Mouse (Mus musculus): ENCODE results near the gene Tmem164. TPM values are rescaled to one million over a fixed set of nuclear protein-coding genes. Genes with fewer than 3 reads are reported as not detected.

The Tmem164 gene
- total RNA-seq, 1 experiment from 2014 or later, result 45.8 TPM

DNA sequence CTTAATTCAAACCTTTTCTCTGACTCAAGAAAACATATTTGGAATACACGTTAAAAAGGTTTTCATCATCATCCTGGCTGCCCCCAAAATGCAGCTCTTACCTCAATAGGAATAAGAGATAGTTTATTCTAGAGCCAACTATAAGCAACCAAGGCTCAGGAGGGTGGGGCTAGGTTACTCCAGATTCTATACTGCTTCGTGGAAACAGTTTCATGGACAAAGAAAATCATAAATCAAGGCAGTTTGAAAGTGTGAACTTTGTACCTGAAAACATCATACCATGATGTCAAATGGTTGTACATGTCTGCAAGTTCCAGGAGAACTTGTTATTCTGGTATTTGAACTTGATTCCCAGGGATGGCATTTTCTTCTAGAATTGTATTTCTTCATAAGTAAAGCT, 48.3 kb downstream of the Tmem164 start:
- ATAC-seq (replicated peaks; ENCODE audit: low read depth, poor library complexity, severe bottlenecking), result no peak

- ATAC-seq (replicated peaks; ENCODE audit: low read depth, poor library complexity, severe bottlenecking), result peak; percentile 83
These were observed 55.9 kb downstream of the Tmem164 start for GRCm38 (mm10) chrX:142737099-142737498.

DNA sequence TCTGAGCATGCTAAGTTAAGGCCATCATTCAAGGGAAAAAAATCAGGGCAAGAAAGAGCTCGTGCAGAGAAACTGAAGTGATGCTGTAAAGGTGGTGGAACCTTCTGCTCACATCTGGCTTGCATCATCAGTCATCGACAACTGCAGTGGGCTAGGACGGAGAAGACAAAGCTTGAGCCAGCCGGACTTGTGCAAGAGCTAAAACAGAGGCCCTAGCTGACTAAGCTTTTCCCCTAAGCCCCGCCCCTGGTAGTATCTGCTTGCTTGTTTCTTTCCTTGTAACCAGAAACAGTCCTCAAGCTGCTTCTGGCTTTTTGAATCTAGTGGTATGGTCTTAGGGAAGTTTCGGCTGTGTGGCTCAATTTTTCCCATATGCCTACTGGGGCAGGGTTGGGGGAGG, 56.5 kb downstream of the Tmem164 start:
- ATAC-seq (replicated peaks; ENCODE audit: low read depth, poor library complexity, severe bottlenecking), result peak; percentile 83

DNA sequence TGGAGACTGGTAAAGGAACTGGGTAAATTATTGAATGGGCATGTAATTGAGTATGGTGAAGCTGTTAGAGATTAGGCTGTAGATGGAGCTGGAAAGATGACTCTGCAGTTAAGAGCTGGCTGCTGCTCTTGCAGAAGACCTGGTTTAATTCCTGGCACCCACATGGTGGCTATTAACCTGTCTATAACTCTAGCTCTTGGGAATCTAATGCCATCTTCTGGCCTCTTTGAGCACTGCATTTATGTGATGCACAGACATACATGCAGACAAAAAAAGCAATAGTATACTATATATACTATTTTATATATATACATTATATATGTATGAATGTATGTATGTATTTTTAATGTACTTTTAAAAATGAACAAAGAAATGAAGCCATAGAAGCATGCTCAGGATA, 66.2 kb downstream of the Tmem164 start:
- ATAC-seq (replicated peaks; ENCODE audit: low read depth, poor library complexity, severe bottlenecking), result no peak

- no peak for ATAC-seq (replicated peaks; ENCODE audit: low read depth, poor library complexity, severe bottlenecking)
These were observed 67.4 kb downstream of the Tmem164 start for GRCm38 (mm10) chrX:142748574-142748973.

- no peak for ATAC-seq (replicated peaks; ENCODE audit: low read depth, poor library complexity, severe bottlenecking)
These were observed 69.6 kb downstream of the Tmem164 start for GRCm38 (mm10) chrX:142750775-142751174.

- ATAC-seq (replicated peaks; ENCODE audit: low read depth, poor library complexity, severe bottlenecking), result no peak
These were observed 74.3 kb downstream of the Tmem164 start for GRCm38 (mm10) chrX:142755542-142755941.

DNA sequence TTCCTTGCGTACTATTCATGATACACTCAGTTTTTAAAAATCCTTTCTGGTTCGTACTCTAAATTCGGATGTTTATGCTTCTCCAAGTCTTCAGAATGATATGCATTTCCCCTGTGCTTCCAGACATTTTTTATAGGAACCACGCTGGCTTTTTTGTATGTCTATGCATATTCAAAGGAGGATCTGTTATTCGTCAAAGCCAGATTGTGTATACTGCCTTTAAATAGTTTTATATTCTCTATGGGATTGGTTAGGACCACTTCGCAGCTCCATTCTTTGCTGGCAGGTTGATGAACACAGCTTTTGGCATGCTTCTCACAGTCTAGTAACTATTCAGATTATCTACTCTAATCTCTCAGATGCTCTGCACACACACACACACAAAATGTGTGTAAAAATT, 79.2 kb downstream of the Tmem164 start:
- ATAC-seq (replicated peaks; ENCODE audit: low read depth, poor library complexity, severe bottlenecking), result no peak

GRCm38 (mm10) chrX:142763337-142763736, 82.1 kb downstream of the Tmem164 start:
- ATAC-seq (replicated peaks; ENCODE audit: low read depth, poor library complexity, severe bottlenecking), result no peak

DNA sequence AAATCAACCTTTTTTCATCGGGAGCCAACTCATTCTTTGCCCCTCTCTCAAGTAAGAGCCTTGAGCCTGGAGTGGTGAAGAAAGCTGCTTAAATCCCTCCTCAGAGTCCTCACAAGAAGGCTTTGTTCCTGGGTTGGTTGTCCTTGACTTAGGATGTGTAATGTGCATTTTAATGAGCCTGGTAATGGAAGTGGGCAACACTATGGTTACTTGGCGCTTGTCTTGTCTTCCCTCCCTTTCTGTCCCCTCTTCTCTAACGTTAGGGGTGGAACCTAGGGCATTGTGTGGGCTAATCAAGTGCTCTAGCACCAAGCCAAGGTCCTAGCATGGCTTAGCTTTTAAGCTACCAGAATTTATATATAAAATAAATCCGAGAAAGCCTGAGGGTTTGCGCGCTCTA, 88.5 kb downstream of the Tmem164 start:
- ATAC-seq (replicated peaks; ENCODE audit: low read depth, poor library complexity, severe bottlenecking), result no peak

DNA sequence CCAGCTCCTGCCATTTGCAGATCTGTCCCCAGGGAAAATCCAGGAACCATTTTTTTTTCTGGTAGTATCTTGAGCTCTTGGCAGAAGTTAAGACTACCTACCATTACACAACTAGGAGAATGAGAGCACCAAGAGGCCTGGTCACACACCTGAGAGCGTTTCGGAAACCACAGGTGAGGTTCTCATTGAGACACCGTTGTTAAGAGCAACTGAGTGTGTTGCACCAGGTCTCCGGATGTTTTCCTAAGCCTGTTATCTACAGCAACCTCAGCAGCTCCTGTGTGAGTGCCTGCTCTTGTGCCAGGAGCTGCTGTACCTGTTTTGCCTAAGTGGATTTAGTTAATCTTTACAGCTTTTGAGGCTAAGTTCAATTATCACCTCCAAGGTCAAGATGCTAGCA, 92.5 kb downstream of the Tmem164 start:
- no peak for ATAC-seq (replicated peaks; ENCODE audit: low read depth, poor library complexity, severe bottlenecking)

DNA sequence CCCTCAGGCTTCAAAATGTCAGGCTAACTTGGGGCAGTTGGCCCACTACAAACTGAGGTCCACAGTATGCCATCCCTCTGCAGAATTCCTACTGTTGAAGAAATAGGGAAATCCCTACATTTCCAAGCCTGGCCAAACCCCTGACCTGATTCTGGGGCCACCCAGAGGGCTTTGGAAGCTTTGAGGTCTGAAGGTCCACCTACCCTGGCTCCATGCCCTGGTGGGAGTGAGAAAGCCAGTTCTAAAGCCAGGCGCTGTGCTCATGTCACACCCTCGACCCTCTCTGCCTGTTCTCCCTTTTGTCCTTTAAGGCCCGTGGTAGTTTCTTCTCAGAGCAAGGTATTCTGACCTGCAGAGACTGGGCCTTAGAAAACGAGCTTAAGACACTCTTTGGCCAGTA, 94.9 kb downstream of the Tmem164 start:
- no peak for ATAC-seq (replicated peaks; ENCODE audit: low read depth, poor library complexity, severe bottlenecking)

GRCm38 (mm10) chrX:142778638-142779037, 97.4 kb downstream of the Tmem164 start:
- ATAC-seq (replicated peaks; ENCODE audit: low read depth, poor library complexity, severe bottlenecking), result peak; percentile 98

GRCm38 (mm10) chrX:142786160-142787052, 105.2 kb downstream of the Tmem164 start:
- no peak for ATAC-seq (replicated peaks; ENCODE audit: low read depth, poor library complexity, severe bottlenecking)

DNA sequence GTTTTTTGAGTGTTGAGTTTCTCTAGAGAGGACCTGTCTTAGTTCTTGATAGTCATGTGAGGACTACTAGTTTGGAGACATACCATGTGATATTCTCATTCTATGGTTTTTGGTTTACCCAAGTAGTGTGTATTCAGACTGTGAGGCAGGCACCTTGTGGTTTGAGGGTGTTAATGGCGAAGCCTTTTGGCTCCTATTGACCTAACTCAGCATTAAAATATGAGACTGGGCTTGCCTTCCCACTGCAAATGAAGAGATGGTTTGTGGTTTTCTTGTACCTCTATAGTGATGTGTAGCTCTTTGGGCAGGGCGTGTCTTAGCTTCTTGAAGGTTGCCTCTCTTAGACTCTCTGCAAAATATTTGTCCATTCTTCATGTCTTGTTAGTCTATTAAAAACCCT, 111.0 kb downstream of the Tmem164 start:
- ATAC-seq (replicated peaks; ENCODE audit: low read depth, poor library complexity, severe bottlenecking), result no peak

GRCm38 (mm10) chrX:142794069-142794610, 112.9 kb downstream of the Tmem164 start:
- no peak for ATAC-seq (replicated peaks; ENCODE audit: low read depth, poor library complexity, severe bottlenecking)

DNA sequence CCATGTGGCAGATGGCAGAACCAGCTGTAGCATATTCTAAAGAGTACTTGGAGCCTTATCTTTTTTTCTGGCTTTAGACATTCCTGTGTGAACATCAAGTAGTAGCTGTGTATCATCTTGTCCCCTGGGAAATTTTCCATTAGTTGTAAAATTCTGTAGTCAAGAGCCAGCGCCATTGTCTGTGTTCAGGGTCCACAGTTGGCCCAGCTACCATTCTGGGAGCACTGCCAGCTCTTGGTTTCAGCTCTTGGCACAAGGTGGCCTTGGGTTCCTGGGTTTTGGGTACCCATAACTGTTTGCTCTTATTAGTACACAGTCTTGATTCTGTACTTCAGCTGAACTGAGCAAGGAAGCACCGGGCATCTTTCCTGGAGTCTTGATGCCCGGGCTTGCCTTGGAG, 123.4 kb downstream of the Tmem164 start:
- ATAC-seq (replicated peaks; ENCODE audit: low read depth, poor library complexity, severe bottlenecking), result no peak

DNA sequence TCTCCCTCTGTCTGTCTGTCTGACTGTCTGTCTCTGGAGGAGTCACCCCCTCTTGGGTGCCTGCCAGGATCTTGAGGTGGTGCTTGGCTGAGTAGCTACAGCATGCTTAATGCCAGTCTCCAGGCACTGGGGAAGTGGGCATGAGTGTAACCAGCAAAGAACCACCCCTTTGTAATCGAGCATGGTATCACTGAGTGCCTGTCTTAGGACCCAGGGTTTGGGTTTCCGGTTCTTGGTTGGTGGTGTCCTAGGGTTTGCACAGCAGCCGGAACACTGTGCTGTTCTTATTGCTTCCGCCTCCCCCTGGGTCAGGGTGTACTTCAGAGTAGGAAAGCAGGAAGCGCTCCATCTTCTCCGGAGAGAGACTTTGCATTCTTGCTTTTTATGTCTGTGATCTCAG, 124.9 kb downstream of the Tmem164 start:
- ATAC-seq (replicated peaks; ENCODE audit: low read depth, poor library complexity, severe bottlenecking), result peak; percentile 84

DNA sequence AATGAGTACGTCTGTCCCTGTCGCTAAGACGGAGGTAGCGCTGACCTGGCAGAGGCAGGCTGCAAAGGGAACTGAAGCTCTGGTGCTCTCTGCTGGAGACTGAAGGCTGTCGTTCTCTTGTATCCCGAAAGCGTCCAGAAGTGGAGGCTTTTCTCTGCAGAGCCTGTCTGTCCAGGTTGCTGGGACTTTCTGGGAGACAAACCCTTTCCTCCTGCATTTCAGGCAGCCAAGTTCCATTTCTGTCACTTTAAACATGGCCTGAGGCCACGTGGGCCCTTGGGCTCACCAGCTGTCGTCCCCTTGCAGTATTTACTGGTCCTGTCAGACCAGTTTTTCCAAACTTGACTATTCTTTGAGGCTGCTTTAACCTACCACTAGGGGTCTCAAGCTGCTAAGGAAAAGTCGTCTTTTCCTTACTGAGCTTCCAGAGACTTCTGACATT, 125.4 kb downstream of the Tmem164 start:
- no peak for ATAC-seq (replicated peaks; ENCODE audit: low read depth, poor library complexity, severe bottlenecking)

DNA sequence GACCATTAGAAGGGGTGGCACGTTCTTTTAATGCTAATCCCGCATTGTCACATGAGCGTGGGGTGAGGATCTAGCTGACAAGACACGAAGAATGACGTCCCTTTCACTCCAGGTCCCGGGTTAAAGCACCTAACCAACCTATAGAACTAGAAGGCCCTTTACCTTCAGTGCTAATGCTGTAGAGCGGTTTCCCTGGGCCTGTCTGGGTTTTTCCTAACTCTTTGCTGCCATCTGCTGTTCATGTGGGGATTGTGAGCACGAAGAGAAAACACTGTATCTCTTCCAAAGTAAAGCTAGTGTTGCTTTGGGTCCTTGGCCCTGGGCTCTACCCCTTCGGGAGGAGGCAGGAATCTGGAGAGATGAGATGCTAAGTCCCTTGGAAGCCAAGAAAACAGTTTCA, 127.2 kb downstream of the Tmem164 start:
- peak; percentile 40; the same call in 1 of the 2 replicates for ATAC-seq (replicated peaks; ENCODE audit: low read depth, poor library complexity, severe bottlenecking)

DNA sequence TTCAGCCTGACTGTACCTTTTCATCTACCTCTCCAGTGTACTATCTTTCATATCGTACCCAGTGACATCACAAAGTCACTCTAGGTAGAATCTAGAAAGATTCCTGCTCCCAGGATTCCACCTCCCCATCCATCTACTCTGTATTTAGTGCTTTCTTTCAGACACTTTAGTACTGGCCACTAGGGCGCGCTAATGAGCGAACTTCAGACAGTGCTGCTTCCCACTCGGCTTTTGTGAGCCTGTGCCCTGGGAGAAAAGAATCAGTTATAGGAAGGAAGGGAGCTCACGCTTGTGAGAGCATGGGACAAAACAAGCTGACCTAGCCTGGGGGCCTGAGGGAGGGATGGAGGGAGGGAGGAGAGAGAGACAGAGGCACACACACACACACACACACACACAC, 131.9 kb downstream of the Tmem164 start:
- ATAC-seq (replicated peaks; ENCODE audit: low read depth, poor library complexity, severe bottlenecking), result peak; percentile 68; the same call in 1 of the 2 replicates

Measured in common myeloid progenitor, adult 5-6 weeks (primary cell).